Comparison of ENCODE assay signal across 8 mouse cellular contexts in the genomic region with DNA sequence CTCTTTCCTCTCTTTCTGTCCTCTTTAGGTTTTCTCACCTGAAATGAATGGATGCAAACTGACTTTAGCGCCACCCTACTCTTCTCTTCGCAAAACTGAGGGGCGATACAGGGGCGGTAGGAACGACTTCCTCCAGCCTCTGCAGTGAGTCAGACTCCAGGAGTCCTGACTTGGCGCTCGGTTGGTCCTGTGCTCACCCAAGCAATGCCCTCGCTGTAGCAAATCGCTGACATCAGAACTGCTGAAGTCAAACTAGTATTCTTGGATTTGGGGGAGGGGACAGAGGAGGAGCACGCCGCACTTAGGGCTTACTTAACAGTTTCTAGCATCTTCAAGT. TPM values are rescaled to one million over a fixed set of nuclear protein-coding genes. Genes with fewer than 3 reads are reported as not detected.
DNase-seq lines count a peak whose midpoint lies in the region; ATAC-seq and TF ChIP-seq lines count a peak whose summit lies in the region.

TSS of gene Dusp14 (minus strand) at position 228 of the 337 bp plus-strand sequence.

- DNase-seq in layer of hippocampus, adult 2 months (ENCODE audit: low spot score in 2 of 2) = no peak
- DNase-seq in layer of hippocampus, adult 11-12 months (ENCODE audit: low spot score) = no peak
- DNase-seq in ES-E14 (ENCODE audit: low read depth, low spot score) = no peak
- peak; percentile 23 for DNase-seq in embryonic facial prominence, embryonic 10.5 days (ENCODE audit: low spot score)
- DNase-seq in liver, embryonic 13.5 days = no peak
- no peak for DNase-seq in ovary, postnatal 10 days (ENCODE audit: low spot score)
- no peak for DNase-seq in retina, embryonic 14.5 days (ENCODE audit: low spot score)

- peak within 1 kb of the TSS; percentile 92 for H3K4me2 ChIP-seq in intestine, postnatal 0 days (replicated peaks; ENCODE audit: low read depth)
- H3K4me2 ChIP-seq in liver, embryonic 13.5 days = peak within 1 kb of the TSS; percentile 77

- in situ Hi-C loops in ES-E14 (cut with MboI; ENCODE audit: low sequenced_read_pairs in 2 of 2, unreplicated experiment in 2 of 2) = no loop called here

- H3K9ac ChIP-seq in ES-E14 (ENCODE audit: insufficient read depth, low read depth, low read length, poor library complexity, severe bottlenecking) = peak within 1 kb of the TSS; percentile 72
- H3K9ac ChIP-seq in intestine, postnatal 0 days (ENCODE audit: low read depth, low read length) = peak within 1 kb of the TSS; percentile 75
- H3K9ac ChIP-seq in liver, embryonic 13.5 days = peak within 1 kb of the TSS; percentile 49

- H3K27me3 ChIP-seq in embryonic facial prominence, embryonic 10.5 days (replicated peaks; ENCODE audit: low read depth, poor library complexity, severe bottlenecking) = peaks cover 62% of the 10 kb centered on the region
- H3K27me3 ChIP-seq in intestine, postnatal 0 days (replicated peaks; ENCODE audit: control insufficient read depth, insufficient read depth, low read length) = no peaks in the 10 kb centered on the region
- peaks cover 74% of the 10 kb centered on the region for H3K27me3 ChIP-seq in liver, embryonic 13.5 days

- peak within 1 kb of the TSS; percentile 93 for H3K27ac ChIP-seq in layer of hippocampus, adult 2 months
- no peak within 1 kb of the TSS for H3K27ac ChIP-seq in ES-E14 (ENCODE audit: insufficient read depth, low read depth, low read length, poor library complexity, severe bottlenecking)
- peak within 1 kb of the TSS; percentile 81 for H3K27ac ChIP-seq in embryonic facial prominence, embryonic 10.5 days (replicated peaks)
- peak within 1 kb of the TSS; percentile 46; the same call in 1 of the 2 replicates for H3K27ac ChIP-seq in intestine, postnatal 0 days (ENCODE audit: low read depth, low read length)
- no peak within 1 kb of the TSS for H3K27ac ChIP-seq in liver, embryonic 13.5 days

- H3K4me1 ChIP-seq in ES-E14 (ENCODE audit: control insufficient read depth in 2 of 2, insufficient read depth in 2 of 2, low read length in 2 of 2, poor library complexity in 1 of 2) = peaks cover 4 to 11% of the 10 kb centered on the region in 2 experiments; a peak in 2 of 4 replicates
- peaks cover 53% of the 10 kb centered on the region for H3K4me1 ChIP-seq in embryonic facial prominence, embryonic 10.5 days
- H3K4me1 ChIP-seq in intestine, postnatal 0 days (replicated peaks; ENCODE audit: control insufficient read depth, insufficient read depth, low read length) = no peaks in the 10 kb centered on the region; the same call in 1 of the 2 replicates
- H3K4me1 ChIP-seq in liver, embryonic 13.5 days (replicated peaks) = peaks cover 26% of the 10 kb centered on the region

- H3K4me3 ChIP-seq in layer of hippocampus, adult 2 months = peak within 1 kb of the TSS; percentile 86
- H3K4me3 ChIP-seq in ES-E14 (ENCODE audit: insufficient read depth in 1 of 2, low read depth in 1 of 2, low read length in 2 of 2, poor library complexity in 1 of 2, severe bottlenecking in 1 of 2) = peak within 1 kb of the TSS; percentile 74 to 89
- H3K4me3 ChIP-seq in embryonic facial prominence, embryonic 10.5 days = peak within 1 kb of the TSS; percentile 77
- peak within 1 kb of the TSS; percentile 70 for H3K4me3 ChIP-seq in intestine, postnatal 0 days (ENCODE audit: low read depth, low read length)
- peak within 1 kb of the TSS; percentile 62 for H3K4me3 ChIP-seq in liver, embryonic 13.5 days (replicated peaks)

- ATAC-seq in intestine, postnatal 0 days = no peak
- ATAC-seq in liver, embryonic 13.5 days (ENCODE audit: low read depth) = no peak

- WGBS in embryonic facial prominence, embryonic 10.5 days = 12% methylated on average over 11 of the region's 11 CpGs
- WGBS in intestine, postnatal 0 days = 35% methylated on average over 11 of the region's 11 CpGs
- WGBS in liver, embryonic 13.5 days (ENCODE audit: insufficient replicate concordance) = 7% methylated on average over 11 of the region's 11 CpGs

- no peak for TF ChIP-seq CTCF in layer of hippocampus, adult 2 months (conservative IDR thresholded peaks at IDR 0.05)
- TF ChIP-seq CTCF in intestine, postnatal 0 days (IDR thresholded peaks at IDR 0.05; ENCODE audit: low read depth) = no peak

- no peaks in the 10 kb centered on the region for H3K36me3 ChIP-seq in ES-E14 (ENCODE audit: control insufficient read depth, insufficient read depth, low read length, poor library complexity, severe bottlenecking)
- no peaks in the 10 kb centered on the region for H3K36me3 ChIP-seq in embryonic facial prominence, embryonic 10.5 days (replicated peaks)
- H3K36me3 ChIP-seq in intestine, postnatal 0 days (ENCODE audit: control insufficient read depth, insufficient read depth) = no peaks in the 10 kb centered on the region
- H3K36me3 ChIP-seq in liver, embryonic 13.5 days = no peaks in the 10 kb centered on the region

- H3K9me3 ChIP-seq in ES-E14 (ENCODE audit: control insufficient read depth, insufficient read depth, low read depth, low read length) = no peaks in the 10 kb centered on the region
- H3K9me3 ChIP-seq in embryonic facial prominence, embryonic 10.5 days = no peaks in the 10 kb centered on the region
- H3K9me3 ChIP-seq in intestine, postnatal 0 days (ENCODE audit: control insufficient read depth) = no peaks in the 10 kb centered on the region
- no peaks in the 10 kb centered on the region for H3K9me3 ChIP-seq in liver, embryonic 13.5 days (replicated peaks)

TF ChIP-seq in ES-E14, 5 proteins besides CTCF, POLR2A, EP300 and RAD21:
- no peak for TF ChIP-seq ZC3H11A (IDR thresholded peaks at IDR 0.05; ENCODE audit: borderline replicate concordance, low read depth, low read length)
- no peak for TF ChIP-seq MAFK (IDR thresholded peaks at IDR 0.05; ENCODE audit: insufficient read depth, low read depth, low read length)
- no peak for TF ChIP-seq HCFC1 (IDR thresholded peaks at IDR 0.05; ENCODE audit: borderline replicate concordance, insufficient read depth, low read length)
- TF ChIP-seq ZNF384 (IDR thresholded peaks at IDR 0.05; ENCODE audit: low read depth, low read length) = no peak
- no peak for TF ChIP-seq CHD2 (IDR thresholded peaks at IDR 0.05; ENCODE audit: low read depth, low read length)

RNA-seq across cellular contexts. Expression of gene Dusp14, which starts in this region (rescaled TPM):
- total RNA-seq in layer of hippocampus, adult 2 months (2021) = 10 to 100 TPM; 30.9 to 36.3 TPM
- total RNA-seq in ES-E14 (2012; rRNA removed) = 12.5 and 24.0 TPM in 2 replicates
- polyA plus RNA-seq in embryonic facial prominence, embryonic 10.5 days (2016; fragmentation: Nextera tagmentation; extraction: Ambion mirVana) = 7.3 and 9.4 TPM in 2 replicates
- polyA plus RNA-seq in intestine, postnatal 0 days (2015; fragmentation: Nextera tagmentation; extraction: Ambion mirVana) = 27.6 and 28.0 TPM in 2 replicates
- 0.68 and 1.3 TPM in 2 replicates for polyA plus RNA-seq in liver, embryonic 13.5 days (2015; fragmentation: Nextera tagmentation; extraction: Ambion mirVana)

Comparison
In these comparisons a context has a peak if more than half of its experiments do, and no peak if none do; other contexts are left out.
1. H3K27ac ChIP-seq: peak in layer of hippocampus, adult 2 months (single experiment), embryonic facial prominence, embryonic 10.5 days (single experiment) and intestine, postnatal 0 days (single experiment); none in ES-E14 (single experiment) and liver, embryonic 13.5 days (single experiment).
2. Peak in every context shown above with its lines, with median percentiles within 50 percentile points of each other: H3K4me3 ChIP-seq and H3K9ac ChIP-seq.